Mouse (Mus musculus): ENCODE data around the gene Atp6v1g1.

Atp6v1g1 gene

GRCm38 (mm10) chr4:63579649-63580048, 35.1 kb downstream of the Atp6v1g1 start:
- no peak for DNase-seq (ENCODE audit: low read depth, low spot score)

DNA sequence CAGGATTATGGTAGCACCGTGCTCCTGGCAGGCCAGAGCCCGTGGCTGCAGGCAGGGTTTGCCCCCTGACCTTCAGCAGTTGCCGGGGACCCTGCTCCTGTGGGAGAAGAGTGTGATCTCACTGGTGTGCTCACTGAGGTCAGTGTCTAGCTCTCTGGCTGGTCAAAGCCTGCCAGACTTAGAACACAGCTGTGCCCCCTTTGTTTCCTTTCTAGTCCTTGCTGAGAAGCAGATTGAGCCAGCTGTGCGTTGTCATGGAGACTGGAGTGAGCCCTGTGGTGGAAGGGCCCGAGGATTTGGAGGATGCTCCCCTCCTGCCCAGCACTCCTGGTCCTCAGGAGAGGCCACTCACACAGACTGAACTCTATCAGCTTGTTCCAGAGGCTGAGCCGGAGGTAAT, 35.5 kb downstream of the Atp6v1g1 start:
- DNase-seq (ENCODE audit: low read depth, low spot score) = no peak

DNA sequence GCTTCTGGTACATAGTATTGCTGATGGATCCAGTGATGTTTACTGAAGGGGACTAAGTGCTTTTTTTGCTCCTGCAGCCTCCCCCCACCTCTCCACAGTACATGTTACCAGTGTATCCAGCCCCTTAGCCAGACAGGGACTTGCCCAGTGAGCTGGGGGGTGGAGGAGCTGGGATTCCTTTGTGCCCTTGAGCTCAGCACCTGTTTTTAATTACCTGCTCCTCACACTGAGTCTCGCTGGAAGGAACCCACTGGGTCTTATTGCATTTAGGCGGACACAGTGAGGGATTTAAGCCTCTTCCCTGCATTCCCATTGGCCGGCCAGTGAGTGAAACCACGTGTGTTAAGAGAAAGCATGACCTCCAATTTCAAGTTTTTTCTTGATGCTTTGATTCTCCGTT, 38.0 kb downstream of the Atp6v1g1 start:
- DNase-seq (ENCODE audit: low read depth, low spot score) = no peak

DNA sequence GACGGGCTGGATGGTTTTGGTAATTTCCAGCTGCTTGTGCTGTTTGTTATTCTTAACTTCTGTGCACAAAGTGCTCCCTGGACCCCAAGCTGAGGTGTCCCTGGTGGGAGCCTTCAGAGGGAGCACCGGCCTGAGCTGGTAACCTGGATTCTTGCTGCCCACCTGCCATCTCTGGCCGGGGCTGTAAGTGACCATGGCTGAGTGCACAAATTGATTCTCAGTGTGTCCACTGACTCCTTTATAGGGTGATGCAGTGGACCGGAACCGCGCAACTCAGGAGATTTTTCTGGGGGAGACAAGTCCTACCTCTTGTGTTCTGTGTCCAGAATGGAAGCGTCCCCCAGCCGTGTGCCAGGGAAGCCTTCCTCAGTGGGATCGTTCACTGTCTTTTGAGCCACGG, 40.6 kb downstream of the Atp6v1g1 start:
- DNase-seq (ENCODE audit: low read depth, low spot score) = no peak

- DNase-seq (ENCODE audit: low read depth, low spot score) = no peak
Observed at GRCm38 (mm10) chr4:63586240-63586639, 41.7 kb downstream of the Atp6v1g1 start.

DNA sequence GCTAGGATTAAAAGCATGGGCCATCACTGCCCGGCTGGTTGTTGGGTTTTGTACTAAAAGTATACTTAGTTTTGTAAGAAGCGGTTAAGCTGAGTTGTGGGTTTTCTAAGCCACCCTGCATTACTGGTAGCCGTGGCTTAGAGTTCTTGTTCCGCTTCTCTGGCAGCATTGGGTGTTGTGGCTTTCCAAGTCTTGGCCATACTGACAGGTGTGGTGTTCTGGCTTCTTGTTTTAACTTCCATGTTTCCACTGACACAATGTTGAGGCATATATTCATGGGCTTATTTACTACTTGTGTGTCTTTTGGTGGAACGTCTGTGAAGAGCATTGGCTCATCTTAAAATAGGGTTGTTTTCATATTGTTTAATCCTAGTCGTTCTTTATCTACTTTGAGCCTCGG, 45.4 kb downstream of the Atp6v1g1 start:
- DNase-seq (ENCODE audit: low read depth, low spot score) = no peak

DNA sequence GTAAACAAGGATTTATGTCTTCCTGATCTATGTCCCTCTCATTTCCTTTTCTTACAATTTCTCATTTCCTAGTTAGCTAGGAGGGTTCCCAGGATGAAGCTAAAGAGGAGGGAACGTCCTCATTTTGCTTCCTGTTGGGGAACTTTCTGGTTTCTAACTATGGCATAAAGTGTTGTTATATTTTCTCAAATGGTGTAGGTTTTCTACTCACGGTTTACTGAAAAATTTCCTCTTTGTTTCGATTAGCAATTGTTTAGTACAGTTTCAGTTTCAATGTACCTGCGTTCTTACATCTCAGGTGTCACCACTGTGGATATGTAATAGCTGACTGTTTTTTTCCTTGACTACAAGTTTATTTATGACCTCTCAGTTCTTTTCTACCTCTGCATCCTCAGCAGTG, 46.0 kb downstream of the Atp6v1g1 start:
- no peak for DNase-seq (ENCODE audit: low read depth, low spot score)

- DNase-seq (ENCODE audit: low read depth, low spot score) = no peak
Observed at GRCm38 (mm10) chr4:63594459-63595110, 50.0 kb downstream of the Atp6v1g1 start.

DNA sequence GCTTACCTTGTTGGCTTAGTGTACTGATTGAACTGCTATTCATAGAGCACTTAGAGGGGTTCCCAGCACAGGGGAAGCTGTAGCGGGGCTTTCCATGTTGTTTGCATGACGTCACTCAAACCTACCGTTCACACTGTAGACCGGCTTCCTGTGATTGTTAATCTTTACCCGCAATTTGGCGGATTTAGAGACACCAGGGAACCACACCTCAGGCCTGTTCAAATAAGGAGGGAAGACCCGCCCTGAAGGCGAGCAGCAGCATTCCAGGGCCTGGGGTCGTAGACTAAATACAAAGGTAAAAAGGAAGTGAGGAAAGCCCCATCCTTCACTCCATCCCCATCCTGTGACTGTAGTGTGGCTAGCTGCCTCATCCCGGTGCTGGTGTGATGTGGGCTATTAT, 50.7 kb downstream of the Atp6v1g1 start:
- DNase-seq (ENCODE audit: low read depth, low spot score) = no peak

DNA sequence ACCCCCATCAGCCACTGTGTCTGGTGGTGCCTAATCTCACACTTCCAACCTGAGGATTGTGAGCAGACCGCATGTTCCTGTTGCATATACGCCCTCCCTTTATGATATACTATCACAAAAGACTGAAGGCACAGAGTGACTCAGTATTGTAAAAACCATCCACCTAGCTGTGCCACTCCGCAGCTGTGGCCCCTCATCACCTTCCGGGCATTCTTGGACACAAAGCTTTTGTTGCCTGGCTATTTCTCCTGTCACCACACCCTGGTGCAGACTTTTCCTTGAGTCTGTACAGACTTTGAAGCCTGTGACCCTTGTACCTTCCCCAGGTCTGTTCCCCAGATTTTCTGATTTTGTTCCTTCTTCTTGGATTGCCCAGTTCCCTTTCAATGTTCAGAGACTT, 51.4 kb downstream of the Atp6v1g1 start:
- DNase-seq (ENCODE audit: low read depth, low spot score) = no peak

All from c-Kit-negative CD71-positive TER-119-positive erythroid progenitor cells, embryonic 14.5 days (primary cell).